Mouse (Mus musculus) retina, postnatal 1 day (tissue): Measurements from ENCODE around the gene Iqgap2.

ENCODE experiments used
- DNase-seq: peaks from one replicate; pipeline ENCODE4 v3.0.0-alpha.2; 2012

Gene Iqgap2

DNA sequence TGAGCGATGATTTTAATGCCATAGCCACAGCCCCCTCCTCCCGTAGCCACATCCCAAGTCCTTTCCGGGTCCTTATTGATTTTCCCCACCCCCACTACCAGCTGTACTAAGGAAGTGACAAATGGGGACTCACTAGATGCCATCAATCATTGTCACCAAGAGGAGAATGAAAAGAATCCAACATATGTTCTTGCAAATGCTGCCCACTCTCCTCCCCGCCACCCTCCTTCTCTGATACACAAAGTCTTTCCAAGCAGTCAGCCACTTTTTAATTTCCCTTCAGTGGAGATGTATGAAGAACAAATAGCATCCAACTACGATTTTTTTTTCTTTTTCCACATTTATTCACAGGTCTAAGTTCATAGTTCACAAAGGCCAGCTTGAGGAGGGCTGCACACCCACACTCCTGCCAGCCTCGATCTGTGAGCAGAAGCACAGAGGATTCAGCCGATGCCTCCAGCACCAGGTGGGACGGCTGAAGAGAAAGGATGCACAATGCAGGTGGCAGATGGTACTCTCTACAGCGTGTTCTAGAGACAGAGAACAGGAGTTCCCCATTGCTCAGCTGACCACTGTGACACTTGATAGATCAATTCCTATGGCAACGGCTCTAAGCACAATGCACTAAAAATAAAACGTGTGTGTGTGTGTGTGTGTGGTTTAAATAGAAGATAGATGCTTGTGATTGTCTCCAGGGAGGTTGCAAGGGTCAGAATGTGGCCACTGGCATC is 116.6 kb downstream of the Iqgap2 start:
- DNase-seq, result no peak

- peak; percentile 93 for DNase-seq
Measured at GRCm38 (mm10) chr13:95765017-95765416, 126.7 kb downstream of the Iqgap2 start.

DNA sequence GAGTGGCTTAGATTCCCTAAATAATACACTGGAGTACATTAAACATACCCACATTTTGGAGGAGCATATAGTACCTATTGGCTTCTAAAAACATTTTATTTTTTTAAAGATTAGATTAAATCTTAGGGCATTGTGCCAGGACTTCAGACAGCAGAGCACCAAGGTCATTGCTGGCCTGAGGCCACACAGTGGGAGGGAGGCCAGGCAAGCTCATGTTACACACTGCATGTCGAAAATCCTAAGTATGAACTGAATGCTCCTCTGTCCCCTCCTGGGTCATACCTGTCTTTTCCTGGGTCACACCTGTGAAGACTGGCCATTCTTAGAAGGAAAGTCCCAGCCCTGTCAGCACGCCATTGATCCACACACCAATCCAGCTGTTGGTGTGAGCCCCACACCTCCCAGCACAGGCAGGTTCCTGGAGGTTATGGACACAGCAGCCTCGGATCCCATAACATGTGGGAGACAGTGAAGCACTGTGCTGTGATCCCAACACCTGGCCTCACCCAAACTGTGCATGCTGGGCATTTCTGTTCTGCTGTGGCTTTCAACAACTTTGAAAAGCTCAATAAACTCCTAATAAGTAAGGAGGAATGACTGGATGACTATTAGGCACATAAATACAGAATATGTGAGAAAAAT is 127.7 kb downstream of the Iqgap2 start:
- no peak for DNase-seq

DNA sequence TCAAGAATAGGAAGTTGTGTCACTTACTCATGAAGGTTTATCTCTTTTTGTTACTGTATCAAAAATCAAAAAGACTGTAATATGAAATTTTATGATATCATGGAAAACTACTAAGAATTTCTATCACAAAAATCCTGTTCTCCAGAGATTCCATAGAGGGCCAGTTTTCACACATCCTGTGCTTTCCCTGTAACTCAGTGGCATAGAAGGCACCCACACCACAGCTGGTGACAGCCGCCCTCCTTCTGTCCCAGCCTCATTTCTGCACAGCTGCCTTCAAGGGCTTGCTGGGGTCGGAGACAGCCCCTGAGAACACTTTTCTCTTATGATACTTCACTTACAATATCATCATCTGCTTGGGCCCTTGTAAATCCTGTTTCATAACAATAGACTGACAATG is 131.9 kb downstream of the Iqgap2 start:
- DNase-seq, result no peak

DNA sequence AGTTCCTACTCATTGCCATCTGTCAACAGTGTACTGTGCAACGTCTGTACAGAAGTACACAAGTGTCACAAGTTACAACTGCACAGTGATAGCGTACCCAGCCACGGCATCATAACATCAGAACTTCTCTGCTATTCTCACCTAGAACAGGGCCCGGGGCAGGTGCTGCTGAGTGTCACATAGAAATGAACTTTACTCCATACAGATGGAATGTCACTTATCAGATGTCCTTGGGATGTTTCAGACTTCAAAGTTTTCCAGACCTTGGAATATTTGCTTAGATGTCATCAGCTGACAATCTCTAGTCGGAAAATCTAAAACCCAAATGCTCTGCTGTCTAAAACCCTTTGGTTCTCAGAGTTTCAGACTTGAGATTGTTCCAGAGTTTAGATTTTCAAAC is 137.4 kb downstream of the Iqgap2 start:
- no peak for DNase-seq

DNA sequence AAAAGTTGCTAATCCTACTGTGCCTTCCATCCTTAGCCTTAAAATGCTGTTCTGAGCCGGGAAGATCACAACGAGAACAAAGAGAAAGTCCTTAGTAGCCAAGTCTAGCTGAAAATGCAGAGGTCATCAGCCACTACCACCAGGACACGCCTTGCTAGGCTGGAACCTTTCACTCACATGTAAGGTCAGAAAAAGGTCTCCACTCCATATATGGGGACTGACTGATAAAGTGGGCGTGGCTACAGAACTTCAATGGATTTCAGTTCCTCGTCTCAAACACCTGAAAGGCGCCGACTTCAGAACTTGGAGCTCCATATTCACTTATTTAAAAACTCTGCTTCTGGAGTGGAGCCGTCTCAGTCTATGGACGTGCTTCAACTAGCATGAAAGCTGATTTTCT is 139.3 kb downstream of the Iqgap2 start:
- DNase-seq, result no peak

- DNase-seq, result no peak
Measured at GRCm38 (mm10) chr13:95747541-95747940, 144.2 kb downstream of the Iqgap2 start.

DNA sequence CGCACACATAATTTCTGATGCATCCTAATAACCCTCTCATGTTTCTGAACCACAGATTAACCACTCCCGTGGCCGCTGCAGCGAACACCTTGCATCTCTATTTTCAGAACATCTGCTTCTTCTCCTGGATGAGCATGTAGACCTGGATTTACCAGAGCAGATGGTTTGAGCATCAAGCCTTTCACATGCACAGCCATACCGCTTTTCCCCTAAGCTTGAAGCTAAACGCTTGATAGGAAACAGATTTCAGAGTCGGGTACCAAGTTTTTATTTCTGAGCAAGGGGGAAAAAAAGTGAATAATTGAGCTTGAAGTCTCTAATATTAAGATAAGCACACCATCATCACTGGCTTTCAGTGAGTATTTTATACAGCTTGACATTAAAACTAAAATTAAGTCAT is 144.6 kb downstream of the Iqgap2 start:
- no peak for DNase-seq

DNA sequence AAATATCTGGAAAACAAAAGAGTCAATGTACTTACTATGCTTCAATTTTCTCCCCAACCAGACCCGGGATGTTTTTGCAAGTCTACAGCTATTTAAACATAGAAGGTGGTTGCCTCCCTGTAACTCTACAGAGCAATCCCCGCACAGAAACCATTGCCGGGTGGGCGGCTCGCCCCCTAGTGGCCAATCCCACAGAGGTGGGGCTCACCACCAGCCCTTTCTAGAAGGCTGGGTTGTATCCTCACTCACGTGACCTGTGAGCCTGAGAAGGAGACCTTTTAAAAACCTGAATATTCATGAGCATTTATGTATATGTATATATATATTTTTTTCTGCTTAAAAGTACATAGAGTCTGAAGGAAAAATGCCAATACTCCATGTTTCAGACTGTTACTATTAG is 145.2 kb downstream of the Iqgap2 start:
- peak; percentile 66 for DNase-seq

DNA sequence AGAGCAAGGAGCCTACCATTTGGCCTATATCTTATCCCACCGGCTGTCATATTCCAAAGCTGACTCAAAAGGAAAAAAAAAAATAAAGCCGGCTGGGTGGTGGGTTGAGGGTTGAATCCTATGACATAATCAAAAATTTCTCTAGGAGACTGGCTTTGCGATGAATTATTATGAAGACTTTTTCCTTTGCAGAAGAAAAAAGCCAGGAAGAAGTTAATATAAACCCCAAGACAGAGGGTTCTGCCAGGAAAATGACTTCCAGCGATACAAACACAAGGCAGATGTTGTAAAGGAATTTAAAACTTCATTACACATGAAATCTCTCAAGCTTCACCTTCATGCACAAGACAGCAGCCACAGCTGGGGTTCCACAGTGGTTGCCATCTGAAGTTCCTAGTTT is 146.3 kb downstream of the Iqgap2 start:
- no peak for DNase-seq

DNA sequence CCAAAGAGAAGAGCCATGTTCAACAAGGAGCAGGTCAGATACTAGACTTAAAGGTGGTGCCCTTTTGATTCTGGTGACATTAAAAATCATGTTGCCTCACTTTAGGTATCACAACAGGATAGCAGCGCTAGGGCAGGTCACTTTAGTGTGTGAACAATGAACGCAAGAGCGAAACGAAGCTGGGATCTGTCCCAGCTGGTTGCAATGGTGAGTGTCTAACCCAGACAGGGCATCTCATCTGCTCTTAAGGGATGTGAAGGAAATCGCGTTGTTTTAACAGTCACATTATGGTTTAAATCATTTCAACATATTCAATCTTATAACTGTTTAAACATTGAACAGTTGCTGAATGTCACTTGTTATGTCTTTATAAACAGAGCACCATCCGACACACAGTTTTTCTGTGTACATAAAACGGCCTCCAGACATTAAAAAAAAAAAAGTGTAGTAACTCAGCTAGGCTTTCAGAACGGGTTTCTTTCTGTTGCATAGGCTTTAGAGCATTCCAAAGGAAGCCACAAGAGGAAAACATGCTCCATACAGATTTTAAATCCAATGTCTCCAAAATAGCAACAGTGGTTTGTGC is 148.7 kb downstream of the Iqgap2 start:
- DNase-seq, result no peak

DNA sequence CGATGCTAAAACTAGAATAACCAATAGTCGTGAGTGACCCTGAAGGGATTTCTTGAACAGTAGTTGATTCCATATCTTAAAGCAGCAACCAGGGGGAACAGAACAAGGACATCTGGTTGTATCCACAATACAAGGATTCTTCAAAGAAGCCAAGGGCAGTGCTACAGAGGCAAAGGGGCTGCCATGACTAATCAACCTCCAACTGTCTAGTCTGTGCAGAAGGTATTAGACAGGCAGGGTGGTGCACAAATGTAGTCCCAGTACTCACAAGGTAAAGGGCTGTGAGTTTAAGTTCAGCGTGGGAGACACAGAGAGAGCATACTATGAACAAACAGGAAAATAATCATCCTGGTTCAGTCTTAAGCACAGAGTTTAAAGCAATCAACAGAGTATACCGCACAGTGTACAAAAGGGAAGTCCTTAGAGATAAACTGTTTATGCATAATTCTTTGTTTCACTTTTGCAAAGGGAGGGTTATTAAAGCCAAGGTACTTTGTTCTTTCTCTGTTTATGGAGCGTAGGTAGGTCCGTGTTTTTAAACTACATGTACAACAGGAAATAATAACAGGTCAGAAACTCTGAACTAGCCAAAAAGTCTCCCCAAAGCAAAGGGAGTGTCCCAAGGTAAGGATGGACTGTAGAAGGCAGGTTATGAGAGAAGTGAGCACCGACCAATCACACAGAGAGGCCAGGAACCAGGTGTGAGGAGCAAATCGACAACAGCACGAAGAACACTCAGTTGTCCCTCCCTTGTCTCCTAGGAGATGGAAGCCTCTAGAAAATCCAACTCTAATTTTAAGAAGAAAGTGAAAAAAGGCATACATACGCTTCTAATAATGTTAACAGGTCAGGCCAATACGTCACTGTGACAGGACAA is 149.7 kb downstream of the Iqgap2 start:
- DNase-seq, result no peak

GRCm38 (mm10) chr13:95739651-95740050 is 152.1 kb downstream of the Iqgap2 start:
- DNase-seq, result no peak

DNA sequence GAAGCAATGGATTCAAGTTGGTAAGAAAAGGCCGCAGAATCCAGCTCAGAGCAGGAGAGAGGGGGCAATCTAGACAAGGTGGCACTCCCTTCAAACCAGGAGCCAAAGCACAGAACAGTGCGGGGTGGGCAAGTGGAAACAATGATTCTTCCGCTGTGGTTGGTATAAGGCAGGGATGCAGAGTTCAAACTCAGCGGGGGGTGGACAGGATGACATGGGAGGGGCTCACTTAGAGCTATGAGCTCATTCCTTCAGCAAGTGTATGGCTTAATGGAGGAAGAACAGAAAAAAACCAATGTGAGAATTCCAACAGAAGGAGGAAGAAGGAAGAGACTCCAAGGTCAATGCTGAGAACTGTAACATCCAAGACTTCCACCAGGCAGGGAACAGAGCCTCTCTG is 161.2 kb downstream of the Iqgap2 start:
- no peak for DNase-seq

- DNase-seq, result peak; percentile 75
Measured at GRCm38 (mm10) chr13:95719320-95720232, 172.1 kb downstream of the Iqgap2 start.

GRCm38 (mm10) chr13:95715356-95715755 is 176.4 kb downstream of the Iqgap2 start:
- DNase-seq, result no peak

- DNase-seq, result no peak
Measured at GRCm38 (mm10) chr13:95714271-95714975, 177.3 kb downstream of the Iqgap2 start.

GRCm38 (mm10) chr13:95712570-95713268 is 179.0 kb downstream of the Iqgap2 start:
- DNase-seq, result no peak

DNA sequence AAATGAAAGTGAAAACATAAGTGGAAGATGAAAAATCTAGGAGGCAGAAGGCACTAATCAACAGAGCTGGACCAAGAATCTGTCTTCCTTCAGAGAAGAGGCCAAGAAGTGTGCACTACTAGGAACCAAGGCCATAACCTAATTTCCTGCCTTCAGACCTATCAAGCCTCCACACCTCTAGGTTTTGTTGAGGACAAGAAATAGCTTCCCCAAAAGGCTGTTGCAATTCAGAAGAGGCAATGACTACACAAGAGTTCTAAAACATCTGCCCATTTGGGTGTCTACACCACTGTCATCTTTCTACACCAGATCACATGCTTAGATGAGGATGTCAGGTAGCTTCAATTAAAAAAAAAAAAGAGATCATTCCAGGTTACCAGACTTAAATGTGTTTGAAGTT is 179.7 kb downstream of the Iqgap2 start:
- no peak for DNase-seq

GRCm38 (mm10) chr13:95705589-95705988 is 186.1 kb downstream of the Iqgap2 start:
- no peak for DNase-seq

DNA sequence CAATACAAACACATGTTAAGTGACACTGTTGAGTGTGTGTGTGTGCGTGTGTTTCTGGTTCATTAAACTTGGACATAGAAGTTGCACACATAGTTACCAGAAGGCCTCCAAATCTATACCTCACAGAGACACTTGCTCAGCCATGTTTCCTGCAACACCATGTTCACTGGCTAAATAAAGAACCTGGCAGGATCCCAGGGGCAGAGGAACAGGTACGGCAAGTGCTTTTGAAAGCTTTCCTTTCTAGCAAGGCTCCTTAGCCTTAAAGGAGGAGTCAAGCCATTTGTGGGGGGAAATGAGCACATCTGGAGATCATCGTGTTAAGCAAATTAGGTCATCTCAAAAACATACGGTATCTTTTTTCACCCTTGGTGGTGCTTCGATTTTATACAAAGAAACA is 188.3 kb downstream of the Iqgap2 start:
- DNase-seq, result no peak
